Mouse (Mus musculus) natural killer cell, adult 2 months (primary cell): Measurements from ENCODE around the gene Ildr2.
A peak's percentile ranks its signal among the peaks of the same experiment; 100 is the strongest.

ENCODE experiments used
- DNase-seq, 2 experiments: peaks; one replicate each; pipeline ENCODE4 v3.0.0; 2022; ENCODE audit warnings: low spot score in 2 of 2

The Ildr2 gene

DNA sequence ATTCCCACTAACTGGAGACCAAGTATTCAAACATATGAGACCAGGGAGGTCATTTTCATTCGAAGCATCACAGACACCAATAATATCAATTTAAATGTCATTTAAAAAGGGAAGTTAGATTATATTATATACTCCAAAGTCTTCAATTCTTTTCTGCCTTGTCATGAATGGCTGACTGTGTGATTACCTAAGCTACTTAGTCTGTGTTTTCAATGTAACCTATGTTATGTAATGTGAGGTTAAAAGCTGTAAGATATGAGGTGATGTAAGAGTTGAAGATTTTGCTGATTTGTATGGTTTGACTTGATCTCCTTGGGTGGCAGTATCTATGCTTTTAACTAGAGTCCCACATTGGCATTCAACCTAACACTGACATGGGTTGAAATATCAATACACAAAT is 88.6 kb downstream of the Ildr2 start:
- no peak for DNase-seq

DNA sequence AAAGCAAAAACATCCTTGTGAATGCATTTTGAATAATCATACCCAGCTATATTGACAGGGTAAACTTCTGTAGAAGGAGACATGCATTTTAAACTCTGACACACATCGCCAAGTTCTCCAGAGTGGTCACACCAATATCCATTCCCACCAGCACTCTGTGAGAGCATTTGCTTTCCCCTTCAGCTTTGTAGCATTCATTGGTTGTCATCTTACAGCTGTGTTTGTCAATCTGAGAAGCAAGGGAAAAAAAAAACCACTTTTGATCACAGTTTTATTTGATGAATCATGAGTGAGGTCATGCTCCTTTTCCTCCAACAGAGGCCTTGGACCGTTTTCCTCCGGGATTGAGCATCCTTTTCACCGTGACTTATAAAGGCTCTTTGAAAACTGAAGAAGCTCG is 89.6 kb downstream of the Ildr2 start:
- DNase-seq: no peak

DNA sequence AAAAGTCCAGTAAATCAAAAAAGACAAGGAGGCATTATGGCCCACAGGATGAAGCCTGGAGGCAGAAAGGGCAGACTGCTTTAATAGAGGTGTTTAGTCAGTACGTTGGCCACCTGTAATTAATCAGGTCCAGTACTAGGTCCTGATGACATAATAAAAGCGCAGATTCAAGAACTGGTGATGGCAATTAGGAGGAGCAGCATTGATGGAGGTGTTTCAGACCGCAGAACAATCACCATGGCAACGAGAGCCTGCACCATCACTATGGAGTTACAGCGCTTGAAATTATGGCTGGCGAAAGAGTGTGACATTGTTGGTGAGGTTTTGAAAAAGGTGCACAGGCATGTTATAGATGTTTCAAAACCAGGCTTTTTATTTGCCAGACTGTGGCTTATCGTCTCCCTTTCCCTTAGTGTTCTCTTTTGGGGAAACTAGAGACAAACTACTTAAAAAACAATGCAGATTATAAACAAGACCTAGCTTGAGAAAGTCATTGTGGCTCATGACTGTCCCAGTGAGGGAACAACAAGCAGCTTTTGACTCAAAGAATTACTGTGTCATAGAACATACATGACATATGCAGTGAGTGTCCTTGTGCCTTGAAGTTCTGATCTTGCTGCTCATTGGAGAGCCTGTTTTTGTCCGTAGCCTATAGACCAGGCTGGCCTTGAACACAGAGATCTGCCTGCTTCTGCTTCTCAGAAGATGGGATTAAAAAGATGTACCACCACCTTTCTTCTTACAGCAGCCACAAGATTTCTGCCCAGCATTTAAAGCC is 90.5 kb downstream of the Ildr2 start:
- no peak for DNase-seq

GRCm38 (mm10) chr1:166345602-166346001 is 91.7 kb downstream of the Ildr2 start:
- DNase-seq: no peak

- DNase-seq: no peak
Measured at GRCm38 (mm10) chr1:166346906-166347305, 93.0 kb downstream of the Ildr2 start.

DNA sequence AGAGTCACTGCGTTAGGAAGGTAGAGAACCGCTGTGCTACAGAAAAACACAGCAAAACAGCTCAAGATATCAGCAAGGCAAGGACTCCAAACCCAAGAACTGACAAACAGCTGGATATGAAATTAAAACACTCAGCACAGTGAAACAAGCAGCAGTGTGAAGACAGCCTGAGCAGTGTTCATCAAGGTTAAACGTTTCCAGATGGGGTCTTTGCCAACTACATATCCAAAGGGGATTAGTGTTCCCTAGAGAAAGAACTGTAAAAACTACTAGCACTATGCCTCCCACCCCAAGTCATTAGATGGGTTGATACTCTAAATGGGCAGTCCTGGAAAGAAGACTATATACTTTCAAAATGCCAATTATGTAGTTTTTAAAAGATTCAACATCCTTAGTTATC is 95.4 kb downstream of the Ildr2 start:
- DNase-seq: no peak

GRCm38 (mm10) chr1:166349751-166350150 is 95.8 kb downstream of the Ildr2 start:
- DNase-seq: no peak

DNA sequence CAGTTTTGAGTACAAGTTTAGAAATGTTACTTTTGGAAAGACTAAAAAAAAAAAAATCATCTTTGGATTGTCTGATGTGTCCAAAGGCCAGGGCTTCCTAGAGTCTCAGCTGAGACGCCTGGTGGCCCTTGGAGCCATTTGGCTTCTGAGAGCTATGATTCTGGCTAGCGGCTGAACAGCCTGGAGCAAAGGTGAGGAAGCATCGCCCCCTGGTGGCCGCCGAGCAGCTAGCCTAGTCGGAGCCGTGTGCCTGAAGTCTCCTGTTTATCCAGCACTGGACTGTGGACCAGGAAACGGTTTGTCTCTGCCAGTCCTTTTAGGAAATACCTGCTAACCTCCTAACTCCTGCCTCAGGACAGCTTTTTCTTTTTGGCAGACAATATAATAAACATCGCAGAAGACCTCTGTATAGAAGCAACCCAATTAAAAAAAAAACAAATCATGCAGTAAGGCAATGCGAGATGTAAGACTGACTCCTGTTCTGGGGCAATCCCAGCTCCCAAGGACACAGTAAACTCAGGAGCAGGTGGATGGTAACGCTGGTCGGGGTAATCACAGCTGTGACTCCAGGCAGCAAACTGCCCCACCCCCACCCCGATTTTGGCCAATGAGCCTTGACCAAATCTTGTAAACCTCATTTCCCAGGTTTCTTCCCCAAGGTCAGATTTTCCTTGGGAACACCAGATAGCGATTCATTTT is 106.4 kb downstream of the Ildr2 start:
- peak; percentile 49 to 73 for DNase-seq

DNA sequence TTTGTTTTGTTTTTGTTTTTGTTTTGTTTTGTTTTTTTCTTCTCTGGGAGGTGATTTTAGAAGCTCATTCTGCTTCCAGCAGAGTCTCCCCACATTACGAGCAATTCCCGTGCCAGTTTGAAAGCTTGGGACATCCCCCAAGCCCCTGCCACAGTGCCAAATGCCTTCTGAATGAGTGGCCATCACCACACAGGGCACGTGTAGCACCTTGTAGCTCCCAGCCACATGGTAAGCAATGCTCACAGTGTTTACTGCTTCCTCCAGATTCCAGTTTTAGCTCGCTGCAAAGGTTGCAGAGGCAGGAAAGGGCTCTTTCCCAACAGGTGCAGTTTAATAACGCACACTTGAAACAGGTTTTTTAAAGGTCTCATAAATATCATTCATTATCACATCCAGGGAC is 107.0 kb downstream of the Ildr2 start:
- DNase-seq: no peak

DNA sequence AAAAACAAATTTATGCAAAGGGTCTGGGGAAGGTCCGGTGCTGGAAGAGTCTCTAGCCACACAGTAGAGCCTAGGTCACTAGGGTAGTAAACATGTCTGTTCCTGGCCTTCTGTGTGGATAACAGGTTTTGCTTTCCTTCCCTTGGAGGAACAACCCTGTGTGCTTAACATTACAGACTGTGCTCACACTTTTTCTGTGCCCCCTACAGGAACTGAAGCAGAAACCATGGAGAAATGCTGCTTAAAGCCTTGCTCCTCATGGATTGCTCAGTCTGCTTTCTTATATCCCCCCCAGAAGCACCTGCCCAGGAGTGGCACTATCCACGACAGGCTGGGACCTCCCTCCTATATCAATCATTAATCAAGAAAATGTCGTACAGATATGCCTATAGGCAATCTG is 107.9 kb downstream of the Ildr2 start:
- DNase-seq: no peak

DNA sequence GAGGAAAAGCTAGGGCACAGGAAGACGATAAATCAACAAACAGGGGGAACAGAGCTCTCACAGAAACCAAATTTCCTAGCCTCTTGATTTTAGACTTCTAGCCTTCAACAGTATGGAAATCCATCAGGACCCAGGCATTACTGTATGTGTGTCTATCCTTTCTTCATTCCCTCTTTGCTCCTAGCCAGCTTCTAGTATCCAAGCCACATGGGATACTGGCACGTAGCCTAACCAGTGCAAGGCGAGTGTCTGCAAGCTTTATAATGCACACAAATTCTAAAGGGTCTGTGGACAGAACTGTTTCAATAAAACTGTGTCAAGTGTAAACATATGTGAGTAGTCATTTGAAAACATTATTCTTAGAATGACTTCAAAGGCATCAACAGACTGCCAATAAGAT is 108.7 kb downstream of the Ildr2 start:
- no peak for DNase-seq

- DNase-seq: no peak
Measured at GRCm38 (mm10) chr1:166363122-166363521, 109.2 kb downstream of the Ildr2 start.
